Mouse (Mus musculus): ENCODE measurements around the gene I830077J02Rik.

DNA sequence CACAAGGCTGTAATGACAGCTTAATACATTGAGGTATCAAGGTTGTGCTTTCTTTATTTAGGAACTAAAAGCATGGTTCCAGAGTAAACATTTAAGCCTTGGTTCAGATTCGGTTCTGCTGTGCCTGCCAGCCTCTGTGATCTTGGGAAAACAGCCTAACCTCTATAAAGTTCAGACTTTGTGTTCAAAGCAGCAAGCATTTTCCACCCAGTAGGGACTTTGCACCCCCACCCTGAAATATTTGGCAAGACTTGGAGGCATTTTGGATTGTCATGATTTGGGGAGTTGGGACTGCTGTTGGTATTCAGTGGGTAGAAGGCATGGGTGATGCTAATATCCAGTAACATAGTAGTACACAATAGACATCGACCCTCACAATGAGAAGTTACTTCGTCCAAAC is 43.5 kb downstream of the I830077J02Rik start:
- TF ChIP-seq POLR2A (IDR thresholded peaks at IDR 0.05; ENCODE audit: control insufficient read depth, extremely low read depth, insufficient read depth, low read length, poor library complexity) (no peak), CTCF (IDR thresholded peaks at IDR 0.05; ENCODE audit: borderline replicate concordance, control insufficient read depth, extremely low read depth, insufficient read depth, low read length, poor library complexity) (no peak)
